Comparison of ENCODE assay signal across 9 mouse cellular contexts in genomic region chr15:91673569-91673905, GRCm38 (mm10). TPM values are rescaled to one million over a fixed set of nuclear protein-coding genes. Genes with fewer than 3 reads are reported as not detected.
DNase-seq lines count a peak whose midpoint lies in the region; ATAC-seq and TF ChIP-seq lines count a peak whose summit lies in the region.
"Had no signal": no experiment of that assay in that cellular context is flagged by ENCODE, and none has a peak within 500 bp of the region (broad histone marks: within the 10 kb centered on the region; RNA-seq: fewer than 3 reads in every experiment).

No protein-coding gene starts in this region.

- peaks cover 4% of the 10 kb centered on the region for H3K36me3 ChIP-seq in C2C12 (ENCODE audit: control insufficient read depth, insufficient read depth)
- no peaks in the 10 kb centered on the region for H3K36me3 ChIP-seq in forebrain, embryonic 11.5 days (ENCODE audit: control insufficient read depth, insufficient read depth, low read length)
- no peaks in the 10 kb centered on the region for H3K36me3 ChIP-seq in limb, embryonic 15.5 days
- H3K36me3 ChIP-seq: G1E had no signal

- peaks cover 4% of the 10 kb centered on the region for H3K79me2 ChIP-seq in C2C12 (ENCODE audit: control insufficient read depth, insufficient read depth)

- no peak for TF ChIP-seq CTCF in C2C12 (IDR thresholded peaks at IDR 0.05; ENCODE audit: control insufficient read depth, insufficient read depth, insufficient read length)

- H3K27ac ChIP-seq in forebrain, embryonic 11.5 days (ENCODE audit: low read depth, low read length): no peak overlapping the region
- peak overlapping the region; percentile 79 for H3K27ac ChIP-seq in limb, embryonic 15.5 days

- ATAC-seq in forebrain, embryonic 11.5 days (replicated peaks; ENCODE audit: low FRiP score): peak; percentile 40
- ATAC-seq in limb, embryonic 15.5 days (ENCODE audit: insufficient number of reproducible peaks, low FRiP score, low TSS enrichment, low read depth): no peak
- ATAC-seq in frontal cortex, adult (ENCODE audit: low TSS enrichment): no peak

- DNase-seq in heart, adult 8-10 months (ENCODE audit: low spot score): peak; percentile 21
- no peak for DNase-seq in heart, adult 11 months
- DNase-seq in forebrain, embryonic 11.5 days (ENCODE audit: low spot score): no peak
- no peak for DNase-seq in left cerebral cortex, postnatal 36 days (ENCODE audit: low spot score in 2 of 2)
- no peak for DNase-seq in layer of hippocampus, postnatal 14 days (ENCODE audit: low spot score in 2 of 2)

- WGBS in forebrain, embryonic 11.5 days: 39% methylated on average over 5 of the region's 5 CpGs
- WGBS in limb, embryonic 15.5 days: 17% methylated on average over 5 of the region's 5 CpGs

- H3K9me3 ChIP-seq in forebrain, embryonic 11.5 days (ENCODE audit: control insufficient read depth, low read length): no peaks in the 10 kb centered on the region
- H3K9me3 ChIP-seq in limb, embryonic 15.5 days: no peaks in the 10 kb centered on the region

- H3K4me2 ChIP-seq in forebrain, embryonic 11.5 days (ENCODE audit: low read depth, low read length, severe bottlenecking): peak overlapping the region; percentile 73
- H3K4me2 ChIP-seq in limb, embryonic 15.5 days: peak overlapping the region; percentile 63

- intact Hi-C loops in left cerebral cortex, postnatal 36 days (cut with DNase I): loop anchor here (5.0 kb wide), 1 partner anchor 56 kb away; no protein-coding TSS in a partner anchor

- peaks cover 3% of the 10 kb centered on the region for H3K79me3 ChIP-seq in C2C12 (ENCODE audit: low read depth)

- H3K4me1 ChIP-seq in forebrain, embryonic 11.5 days (replicated peaks; ENCODE audit: control insufficient read depth, insufficient read depth, low read length): peaks cover 7% of the 10 kb centered on the region
- peaks cover 6% of the 10 kb centered on the region; the same call in 1 of the 2 replicates for H3K4me1 ChIP-seq in limb, embryonic 15.5 days

- peak overlapping the region; percentile 71 for H3K9ac ChIP-seq in forebrain, embryonic 11.5 days (ENCODE audit: low read length)
- H3K9ac ChIP-seq in limb, embryonic 15.5 days: peak overlapping the region; percentile 50

- no peaks in the 10 kb centered on the region for H3K27me3 ChIP-seq in C2C12 (ENCODE audit: control insufficient read depth, insufficient read depth, insufficient read length)
- H3K27me3 ChIP-seq in forebrain, embryonic 11.5 days (ENCODE audit: control insufficient read depth, insufficient read depth, low read length): no peaks in the 10 kb centered on the region
- H3K27me3 ChIP-seq in limb, embryonic 15.5 days: no peaks in the 10 kb centered on the region

- peak overlapping the region; percentile 72 for H3ac ChIP-seq in C2C12 (ENCODE audit: control insufficient read depth, insufficient read length, low read depth)

- peak overlapping the region; percentile 58 for H3K4me3 ChIP-seq in C2C12 (ENCODE audit: insufficient read depth, poor library complexity, severe bottlenecking)
- H3K4me3 ChIP-seq in forebrain, embryonic 11.5 days (ENCODE audit: low read depth, low read length): peak overlapping the region; percentile 41
- peak overlapping the region; percentile 59 for H3K4me3 ChIP-seq in limb, embryonic 15.5 days

TF ChIP-seq in C2C12, 6 proteins besides CTCF, POLR2A, EP300 and RAD21:
- no peak for TF ChIP-seq MAX (IDR thresholded peaks at IDR 0.05)
- no peak for TF ChIP-seq MYOG (IDR thresholded peaks at IDR 0.05; ENCODE audit: control insufficient read depth, extremely low read depth, insufficient read length)
- TF ChIP-seq USF1 (IDR thresholded peaks at IDR 0.05; ENCODE audit: low read depth): no peak
- TF ChIP-seq FOSL1 (IDR thresholded peaks at IDR 0.05; ENCODE audit: insufficient read depth, low read length, poor library complexity, severe bottlenecking): no peak
- no peak for TF ChIP-seq MYOD1 (IDR thresholded peaks at IDR 0.05; ENCODE audit: control insufficient read depth, insufficient read length, low read depth)
- TF ChIP-seq CEBPB (IDR thresholded peaks at IDR 0.05; ENCODE audit: low read depth): no peak

RNA-seq across cellular contexts. Expression of gene Lrrk2, which starts 0.6 kb away (rescaled TPM):
- 10 to 100 TPM in 3 of 4 experiments, 1 to 10 TPM in 1; 9.1 to 14.4 (median 14.1) TPM for total RNA-seq in heart, adult 8-10 months (2022)
- 8.3 TPM for polyA plus RNA-seq in C2C12 (2012; fragmentation: generic; extraction: Trizol)
- 2.9 and 3.4 TPM in 2 replicates for polyA plus RNA-seq in forebrain, embryonic 11.5 days (2014; fragmentation: Nextera tagmentation; extraction: Ambion mirVana)
- 5.1 and 5.7 TPM in 2 replicates for polyA plus RNA-seq in limb, embryonic 15.5 days (2015; fragmentation: Nextera tagmentation; extraction: Ambion mirVana)
- total RNA-seq in left cerebral cortex, postnatal 36 days (2021): 10 to 100 TPM; 37.2 to 43.8 TPM
- 10 to 100 TPM; 11.4 to 12.8 TPM for total RNA-seq in layer of hippocampus, postnatal 14 days (2021)
- polyA plus RNA-seq: G1E had no signal
